Mouse (Mus musculus): Measurements from ENCODE around the gene Metap2.

Gene Metap2

GRCm38 (mm10) chr10:93897043-93897646, at the start of gene Metap2:
Gene Metap2 (minus strand): TSS chr10:93897093.
- DNase-seq (ENCODE audit: low spot score in 2 of 2): no peak

- DNase-seq (ENCODE audit: low spot score in 2 of 2): no peak
Observed at GRCm38 (mm10) chr10:93945843-93946499, 49.1 kb upstream of the Metap2 start.

GRCm38 (mm10) chr10:93945364-93945763, 48.5 kb upstream of the Metap2 start:
- DNase-seq (ENCODE audit: low spot score in 2 of 2): peak; percentile 54 to 56

GRCm38 (mm10) chr10:93944241-93944640, 47.3 kb upstream of the Metap2 start:
- no peak for DNase-seq (ENCODE audit: low spot score in 2 of 2)

GRCm38 (mm10) chr10:93940279-93940678, 43.4 kb upstream of the Metap2 start:
- no peak for DNase-seq (ENCODE audit: low spot score in 2 of 2)

- DNase-seq (ENCODE audit: low spot score in 2 of 2): no peak
Observed at GRCm38 (mm10) chr10:93939676-93940075, 42.8 kb upstream of the Metap2 start.

- DNase-seq (ENCODE audit: low spot score in 2 of 2): no peak
Observed at GRCm38 (mm10) chr10:93938844-93939271, 42.0 kb upstream of the Metap2 start.

GRCm38 (mm10) chr10:93933980-93934379, 37.1 kb upstream of the Metap2 start:
- peak; percentile 33 to 45 for DNase-seq (ENCODE audit: low spot score in 2 of 2)

GRCm38 (mm10) chr10:93932861-93933260, 36.0 kb upstream of the Metap2 start:
- no peak for DNase-seq (ENCODE audit: low spot score in 2 of 2)

GRCm38 (mm10) chr10:93932020-93932419, 35.1 kb upstream of the Metap2 start:
- no peak for DNase-seq (ENCODE audit: low spot score in 2 of 2)

GRCm38 (mm10) chr10:93931431-93931830, 34.5 kb upstream of the Metap2 start:
- DNase-seq (ENCODE audit: low spot score in 2 of 2): no peak

- no peak for DNase-seq (ENCODE audit: low spot score in 2 of 2)
Observed at GRCm38 (mm10) chr10:93930236-93930824, 33.4 kb upstream of the Metap2 start.

- no peak for DNase-seq (ENCODE audit: low spot score in 2 of 2)
Observed at GRCm38 (mm10) chr10:93924666-93925065, 27.8 kb upstream of the Metap2 start.

- DNase-seq (ENCODE audit: low spot score in 2 of 2): no peak
Observed at GRCm38 (mm10) chr10:93921160-93921559, 24.3 kb upstream of the Metap2 start.

- DNase-seq (ENCODE audit: low spot score in 2 of 2): peak; percentile 47 to 49
Observed at GRCm38 (mm10) chr10:93919227-93919626, 22.3 kb upstream of the Metap2 start.

- peak in 1 of 2 experiments; percentile 29 for DNase-seq (ENCODE audit: low spot score in 2 of 2)
Observed at GRCm38 (mm10) chr10:93918701-93919100, 21.8 kb upstream of the Metap2 start.

- DNase-seq (ENCODE audit: low spot score in 2 of 2): no peak
Observed at GRCm38 (mm10) chr10:93918087-93918486, 21.2 kb upstream of the Metap2 start.

GRCm38 (mm10) chr10:93916778-93917177, 19.9 kb upstream of the Metap2 start:
- DNase-seq (ENCODE audit: low spot score in 2 of 2): no peak

GRCm38 (mm10) chr10:93915531-93916275, 18.8 kb upstream of the Metap2 start:
- no peak for DNase-seq (ENCODE audit: low spot score in 2 of 2)

GRCm38 (mm10) chr10:93913525-93913924, 16.6 kb upstream of the Metap2 start:
- no peak for DNase-seq (ENCODE audit: low spot score in 2 of 2)

GRCm38 (mm10) chr10:93912917-93913316, 16.0 kb upstream of the Metap2 start:
- no peak for DNase-seq (ENCODE audit: low spot score in 2 of 2)

GRCm38 (mm10) chr10:93912136-93912855, 15.4 kb upstream of the Metap2 start:
- no peak for DNase-seq (ENCODE audit: low spot score in 2 of 2)

Data from right cerebral cortex, postnatal 10 days (tissue).